Mouse (Mus musculus): ENCODE results near the gene Pcbp4.

GRCm38 (mm10) chr9:106453271-106454070 is at the start of gene Pcbp4:
- TF ChIP-seq GATA1 (IDR thresholded peaks at IDR 0.05; ENCODE audit: low read length): no peak
- no peak for TF ChIP-seq TAL1 (IDR thresholded peaks at IDR 0.05; ENCODE audit: low read length)

Measured in erythroblast, embryonic 14.5 days (primary cell).